Mouse (Mus musculus) heart, embryonic 14.5 days (tissue): ENCODE measurements around the gene Sntg2. TPM values are rescaled to one million over a fixed set of nuclear protein-coding genes. Genes with fewer than 3 reads are reported as not detected.

Experiments
- ATAC-seq: fragments of 200-750 bp; cut with Nextera tagmentation; 2 replicates; pipeline ENCODE4 v1.8.0; 2017; ENCODE audit warnings: low read depth, moderate TSS enrichment; ENCODE audit not compliant: insufficient number of reproducible peaks, insufficient read depth, low FRiP score
- H3K27ac ChIP-seq, 2 experiments: fragments of 200-500 bp in 1 of 2; fragments of 300-500 bp in 1 of 2; sonication (generic) in 1 of 2; replicated peaks in 1 of 2; 2 replicates each; pipeline ENCODE4 v1.5.1; 2012 to 2014; ENCODE audit warnings: low read depth in 2 of 2, low read length in 2 of 2, control low read depth in 1 of 2, mild to moderate bottlenecking in 1 of 2, mixed read lengths in 1 of 2; ENCODE audit not compliant: control insufficient read depth in 1 of 2, insufficient read depth in 1 of 2
- H3K27me3 ChIP-seq: fragments of 300-500 bp; sonication (generic); 2 replicates; pipeline ENCODE4 v1.6.1; 2014; ENCODE audit warnings: mild to moderate bottlenecking, low read length, control low read depth; ENCODE audit not compliant: control insufficient read depth, insufficient read depth
- H3K36me3 ChIP-seq: fragments of 300-500 bp; sonication (generic); 2 replicates; pipeline ENCODE4 v1.6.1; 2014; ENCODE audit warnings: mild to moderate bottlenecking, control low read depth, low read length, mixed read lengths; ENCODE audit not compliant: control insufficient read depth, insufficient read depth
- H3K4me1 ChIP-seq, 2 experiments: fragments of 200-500 bp in 1 of 2; fragments of 300-500 bp in 1 of 2; sonication (generic) in 1 of 2; 2 replicates each; pipeline ENCODE4 v1.6.1; 2012 to 2014; ENCODE audit warnings: low read length in 2 of 2, control low read depth in 1 of 2, mixed read lengths in 1 of 2; ENCODE audit not compliant: control insufficient read depth in 2 of 2, insufficient read depth in 2 of 2
- H3K4me2 ChIP-seq: fragments of 300-500 bp; sonication (generic); 2 replicates; pipeline ENCODE4 v1.6.1; 2014; ENCODE audit warnings: mild to moderate bottlenecking, low read length
- H3K4me3 ChIP-seq, 2 experiments: fragments of 200-500 bp in 1 of 2; fragments of 300-500 bp in 1 of 2; sonication (generic) in 1 of 2; 2 replicates each; pipeline ENCODE4 v1.5.1; 2012 to 2014; ENCODE audit warnings: low read length in 2 of 2, mild to moderate bottlenecking in 2 of 2, control low read depth in 1 of 2, low read depth in 1 of 2, moderate library complexity in 1 of 2; ENCODE audit not compliant: control insufficient read depth in 1 of 2, insufficient read depth in 1 of 2
- H3K9ac ChIP-seq: fragments of 300-500 bp; sonication (generic); 2 replicates; pipeline ENCODE4 v1.6.1; 2014; ENCODE audit warnings: mild to moderate bottlenecking, low read length
- H3K9me3 ChIP-seq: fragments of 300-500 bp; sonication (generic); 2 replicates; pipeline ENCODE4 v1.6.1; 2016; ENCODE audit warnings: low read length, control low read depth; ENCODE audit not compliant: control insufficient read depth
- WGBS: fragments of 180-500 bp; shearing (Covaris S2); extraction: QIAGEN DNeasy Blood & Tissue Kit; methylation state at CpG from one replicate; pipeline ENCODE4 v1.1.7; 2014; 5-methylcytosine and 5-hydroxymethylcytosine counted together
- polyA plus RNA-seq: library from polyadenylated mRNA; unstranded; fragments of >200 nt; fragmentation: Nextera tagmentation; extraction: Ambion mirVana; gene quantifications from 2 replicates; pipeline ENCODE4 v1.2.1, GENCODE M21; 2014

The Sntg2 gene
- polyA plus RNA-seq, 1 experiment from 2014 or later: 4.3 TPM

GRCm38 (mm10) chr12:30334502-30334901, 38.7 kb downstream of the Sntg2 start:
- no peaks in the 10 kb centered on the region for H3K36me3 ChIP-seq
- H3K4me1 ChIP-seq: no peaks in the 10 kb centered on the region
- H3K9me3 ChIP-seq: no peaks in the 10 kb centered on the region
- no peak overlapping the region for H3K4me2 ChIP-seq
- no peaks in the 10 kb centered on the region for H3K27me3 ChIP-seq
- 89% methylated on average over 2 of the region's 2 CpGs for WGBS
- H3K27ac ChIP-seq: no peak overlapping the region
- no peak for ATAC-seq
- H3K9ac ChIP-seq: no peak overlapping the region
- no peak overlapping the region for H3K4me3 ChIP-seq

- H3K4me2 ChIP-seq: no peak overlapping the region
- ATAC-seq: no peak
- no peaks in the 10 kb centered on the region for H3K27me3 ChIP-seq
- H3K9ac ChIP-seq: no peak overlapping the region
- no peaks in the 10 kb centered on the region for H3K9me3 ChIP-seq
- 62% methylated on average over 2 of the region's 2 CpGs for WGBS
- no peaks in the 10 kb centered on the region for H3K4me1 ChIP-seq
- no peaks in the 10 kb centered on the region for H3K36me3 ChIP-seq
- H3K4me3 ChIP-seq: no peak overlapping the region
- no peak overlapping the region for H3K27ac ChIP-seq
These were observed 55.2 kb downstream of the Sntg2 start for GRCm38 (mm10) chr12:30317971-30318370.

GRCm38 (mm10) chr12:30313021-30313420, 60.2 kb downstream of the Sntg2 start:
- no peaks in the 10 kb centered on the region for H3K36me3 ChIP-seq
- no peak overlapping the region for H3K4me3 ChIP-seq
- no peak overlapping the region for H3K9ac ChIP-seq
- no peak overlapping the region for H3K27ac ChIP-seq
- peaks cover 3 to 18% of the 10 kb centered on the region in 2 experiments; a peak in 2 of 4 replicates for H3K4me1 ChIP-seq
- no peak overlapping the region for H3K4me2 ChIP-seq
- H3K27me3 ChIP-seq: no peaks in the 10 kb centered on the region
- H3K9me3 ChIP-seq: no peaks in the 10 kb centered on the region
- ATAC-seq: no peak

GRCm38 (mm10) chr12:30308197-30308939, 64.8 kb downstream of the Sntg2 start:
- 33% methylated on average over 5 of the region's 5 CpGs for WGBS
- no peak for ATAC-seq
- Histone ChIP-seq H3K4me3 (no peak overlapping the region), H3K4me1 (peaks cover 3 to 19% of the 10 kb centered on the region in 2 experiments; a peak in 2 of 4 replicates), H3K9me3 (no peaks in the 10 kb centered on the region), H3K4me2 (0 out of 2 replicates have a peak overlapping the region, but pooled peaks have one; percentile 11), H3K27ac (peak overlapping the region in 1 of 2 experiments; percentile 34; a peak in 1 of 4 replicates), H3K9ac (no peak overlapping the region), H3K27me3 (no peaks in the 10 kb centered on the region), H3K36me3 (no peaks in the 10 kb centered on the region)

GRCm38 (mm10) chr12:30292724-30293560, 80.2 kb downstream of the Sntg2 start:
- Histone ChIP-seq H3K4me3 (no peak overlapping the region), H3K27me3 (no peaks in the 10 kb centered on the region), H3K9me3 (no peaks in the 10 kb centered on the region), H3K9ac (no peak overlapping the region), H3K27ac (no peak overlapping the region), H3K36me3 (no peaks in the 10 kb centered on the region), H3K4me1 (no peaks in the 10 kb centered on the region; a peak in 1 of 4 replicates), H3K4me2 (no peak overlapping the region)
- WGBS: 77% methylated on average over 13 of the region's 13 CpGs
- ATAC-seq: no peak

- ATAC-seq: no peak
- H3K27me3 ChIP-seq: no peaks in the 10 kb centered on the region
- H3K9me3 ChIP-seq: no peaks in the 10 kb centered on the region
- H3K9ac ChIP-seq: no peak overlapping the region
- H3K4me1 ChIP-seq: no peaks in the 10 kb centered on the region; a peak in 1 of 4 replicates
- 72% methylated on average over 5 of the region's 5 CpGs for WGBS
- H3K4me3 ChIP-seq: no peak overlapping the region
- H3K27ac ChIP-seq: no peak overlapping the region
- H3K4me2 ChIP-seq: no peak overlapping the region
- no peaks in the 10 kb centered on the region for H3K36me3 ChIP-seq
These were observed 86.1 kb downstream of the Sntg2 start for GRCm38 (mm10) chr12:30286888-30287573.

- no peak overlapping the region for H3K4me3 ChIP-seq
These were observed 89.4 kb downstream of the Sntg2 start for GRCm38 (mm10) chr12:30283741-30284140.

More at GRCm38 (mm10) chr12:30283741-30284140, 89.4 kb downstream of the Sntg2 start:
- Histone ChIP-seq H3K36me3 (no peaks in the 10 kb centered on the region), H3K4me1 (no peaks in the 10 kb centered on the region), H3K4me2 (no peak overlapping the region), H3K9ac (no peak overlapping the region), H3K27ac (no peak overlapping the region), H3K9me3 (no peaks in the 10 kb centered on the region), H3K27me3 (no peaks in the 10 kb centered on the region)
- no peak for ATAC-seq
- WGBS: 65% methylated on average over 4 of the region's 4 CpGs
